Mouse (Mus musculus) CD4-positive naive resting alpha-beta T cell, adult 57 days (primary cell): ENCODE measurements around the gene Gnptg. TPM values are rescaled to one million over a fixed set of nuclear protein-coding genes. Genes with fewer than 3 reads are reported as not detected.

Experiments
- total RNA-seq: library from RNA; stranded (reverse); gene quantifications from one replicate; pipeline ENCODE4 v1.2.4, GENCODE M21; 2023

Gene Gnptg
- total RNA-seq, result 43.8 TPM

GRCm38 (mm10) chr17:25239695-25240636, at the start of gene Gnptg, which contains the start of gene Tsr3:
TSS of gene Gnptg (minus strand) at chr17:25240124.
TSS of gene Tsr3 (plus strand) at chr17:25240170.

GRCm38 (mm10) chr17:25274571-25275346, 34.8 kb upstream of the Gnptg start, which contains the start of gene Ube2i:
TSS of gene Ube2i (minus strand) at chr17:25274622.

GRCm38 (mm10) chr17:25256140-25256754, 16.3 kb upstream of the Gnptg start, which contains the start of gene Baiap3:
TSS of gene Baiap3 (minus strand) at chr17:25256364.

GRCm38 (mm10) chr17:25188150-25189031, 51.5 kb downstream of the Gnptg start, which contains the start of gene Unkl:
TSS of gene Unkl (plus strand) at chr17:25188397.

GRCm38 (mm10) chr17:25184129-25184691, 55.7 kb downstream of the Gnptg start, which contains the start of gene BC003965:
TSS of gene BC003965 (plus strand) at chr17:25184554.

Other genes starting within 250 kb of the Gnptg start
- 39.6 TPM for gene Cramp1l, start 224.3 kb downstream of the Gnptg start, total RNA-seq
- 28.6 TPM for gene Ift140, start 224.0 kb downstream of the Gnptg start, total RNA-seq
- 0.33 TPM for gene Tmem204, start 156.5 kb downstream of the Gnptg start, total RNA-seq
- 32.6 TPM for gene Telo2, start 124.2 kb downstream of the Gnptg start, total RNA-seq
- not detected for gene Ptx4, start 119.4 kb downstream of the Gnptg start, total RNA-seq
- 30.3 TPM for gene Clcn7, start 106.7 kb downstream of the Gnptg start, total RNA-seq
- 0.38 TPM for gene Ccdc154, start 77.7 kb downstream of the Gnptg start, total RNA-seq
- not detected for gene Gm38655, start 64.7 kb downstream of the Gnptg start, total RNA-seq
- gene BC003965, start 55.6 kb downstream of the Gnptg start, total RNA-seq, result 15.1 TPM
- gene Unkl, start 51.7 kb downstream of the Gnptg start, total RNA-seq, result 88.2 TPM
- gene Tsr3, start within 50 bp of the Gnptg start, total RNA-seq, result 21.1 TPM
- gene Baiap3, start 16.2 kb upstream of the Gnptg start, total RNA-seq, result 6.6 TPM
- gene Ube2i, start 34.5 kb upstream of the Gnptg start, total RNA-seq, result 415 TPM
- 3.5 TPM for gene Prss34, start 58.3 kb upstream of the Gnptg start, total RNA-seq
- not detected for gene Prss28, start 68.5 kb upstream of the Gnptg start, total RNA-seq
- gene Prss29, start 78.5 kb upstream of the Gnptg start, total RNA-seq, result not detected
- not detected for gene Tpsab1, start 105.4 kb upstream of the Gnptg start, total RNA-seq
- not detected for gene Tpsb2, start 126.2 kb upstream of the Gnptg start, total RNA-seq
- gene Tpsg1, start 129.1 kb upstream of the Gnptg start, total RNA-seq, result not detected
- 0.74 TPM for gene Cacna1h, start 193.7 kb upstream of the Gnptg start, total RNA-seq
- gene Tekt4, start 214.5 kb upstream of the Gnptg start, total RNA-seq, result not detected